ENCODE assay signal across 12 mouse cellular contexts in genomic region chr14:121722774-121723173, GRCm38 (mm10).
DNase-seq lines count a peak whose midpoint lies in the region; ATAC-seq and TF ChIP-seq lines count a peak whose summit lies in the region.
"Had no signal": no experiment of that assay in that cellular context is flagged by ENCODE, and none has a peak within 500 bp of the region (broad histone marks: within the 10 kb centered on the region; RNA-seq: fewer than 3 reads in every experiment).

No protein-coding gene starts in this region.

- no peaks in the 10 kb centered on the region for H3K36me3 ChIP-seq in heart, embryonic 14.5 days (ENCODE audit: control insufficient read depth, insufficient read depth, low read length)
- no peaks in the 10 kb centered on the region for H3K36me3 ChIP-seq in heart, adult 2 months (ENCODE audit: control insufficient read depth, insufficient read depth, low read length)
- H3K36me3 ChIP-seq in intestine, embryonic 16.5 days (ENCODE audit: control insufficient read depth, insufficient read depth, low read length), result no peaks in the 10 kb centered on the region; the same call in 1 of the 2 replicates
- H3K36me3 ChIP-seq: embryonic facial prominence, embryonic 15.5 days; liver, embryonic 15.5 days had no signal

- no peak overlapping the region for H3K27ac ChIP-seq in heart, embryonic 14.5 days (replicated peaks in 1 of 2; ENCODE audit: control insufficient read depth in 1 of 2, insufficient read depth in 1 of 2, low read depth in 2 of 2, low read length in 2 of 2)
- H3K27ac ChIP-seq in heart, adult 2 months, result no peak overlapping the region
- no peak overlapping the region for H3K27ac ChIP-seq in intestine, embryonic 16.5 days (ENCODE audit: low read length)
- H3K27ac ChIP-seq: embryonic facial prominence, embryonic 15.5 days; liver, embryonic 15.5 days had no signal

- intact Hi-C loops in heart, adult 2 months (cut with DNase I), result no loop called here

- peaks cover 10% of the 10 kb centered on the region for H3K27me3 ChIP-seq in heart, embryonic 14.5 days (ENCODE audit: control insufficient read depth, insufficient read depth, low read length)
- H3K27me3 ChIP-seq in heart, adult 2 months (ENCODE audit: control insufficient read depth, insufficient read depth, low read length), result no peaks in the 10 kb centered on the region
- no peaks in the 10 kb centered on the region for H3K27me3 ChIP-seq in intestine, embryonic 16.5 days (replicated peaks; ENCODE audit: control insufficient read depth, insufficient read depth, low read length)
- H3K27me3 ChIP-seq: embryonic facial prominence, embryonic 15.5 days; liver, embryonic 15.5 days had no signal

- ATAC-seq in heart, embryonic 14.5 days (ENCODE audit: insufficient number of reproducible peaks, insufficient read depth, low FRiP score, low read depth), result no peak
- ATAC-seq in intestine, embryonic 16.5 days, result peak; percentile 18; the same call in 1 of the 2 replicates

- no peak for DNase-seq in heart, adult 2 months
- DNase-seq in retina, postnatal 1 day, result peak; percentile 21
- no peak for DNase-seq in retina, embryonic 14.5 days (ENCODE audit: low spot score)
- no peak for DNase-seq in embryo, embryonic 10 days (ENCODE audit: low spot score)
- no peak for DNase-seq in ovary, postnatal 36 days (ENCODE audit: low spot score)
- DNase-seq: cerebellum, postnatal 10 days; kidney, postnatal 10 days; thymus, postnatal 14 days had no signal

- no peak for TF ChIP-seq CTCF in heart, adult 2 months (IDR thresholded peaks at IDR 0.05)

- H3K79me2 ChIP-seq in heart, adult 2 months (replicated peaks; ENCODE audit: control insufficient read depth, insufficient read depth, low read length), result 0 out of 2 replicates have a peak, but pooled peaks cover 1% of the 10 kb centered on the region

- WGBS in heart, embryonic 14.5 days, result 12% methylated on average over 8 of the region's 8 CpGs
- WGBS in heart, adult 2 months, result 37% methylated on average over 8 of the region's 8 CpGs
- WGBS in intestine, embryonic 16.5 days, result 31% methylated on average over 8 of the region's 8 CpGs

- H3K4me2 ChIP-seq in heart, embryonic 14.5 days (ENCODE audit: low read length), result 0 out of 2 replicates have a peak overlapping the region, but pooled peaks have one; percentile 25
- no peak overlapping the region for H3K4me2 ChIP-seq in intestine, embryonic 16.5 days (ENCODE audit: low read depth, low read length)
- H3K4me2 ChIP-seq: embryonic facial prominence, embryonic 15.5 days; liver, embryonic 15.5 days had no signal

- 0 out of 2 replicates have a peak, but pooled peaks cover 5% of the 10 kb centered on the region for H3K9me3 ChIP-seq in heart, embryonic 14.5 days (ENCODE audit: control insufficient read depth, low read length)
- H3K9me3 ChIP-seq in intestine, embryonic 16.5 days (ENCODE audit: control insufficient read depth, low read length), result no peaks in the 10 kb centered on the region
- H3K9me3 ChIP-seq: embryonic facial prominence, embryonic 15.5 days; liver, embryonic 15.5 days had no signal

- peaks cover 14 to 23% of the 10 kb centered on the region in 2 experiments for H3K4me1 ChIP-seq in heart, embryonic 14.5 days (ENCODE audit: control insufficient read depth in 2 of 2, insufficient read depth in 2 of 2, low read length in 2 of 2)
- peaks cover 7% of the 10 kb centered on the region for H3K4me1 ChIP-seq in heart, adult 2 months (ENCODE audit: control insufficient read depth, insufficient read depth, low read length)
- H3K4me1 ChIP-seq in intestine, embryonic 16.5 days (ENCODE audit: control insufficient read depth, insufficient read depth, low read length), result peaks cover 5% of the 10 kb centered on the region; the same call in 1 of the 2 replicates

- no peak overlapping the region for H3K4me3 ChIP-seq in heart, embryonic 14.5 days (ENCODE audit: control insufficient read depth in 1 of 2, insufficient read depth in 1 of 2, low read depth in 1 of 2, low read length in 2 of 2)
- H3K4me3 ChIP-seq in heart, adult 2 months, result no peak overlapping the region
- H3K4me3 ChIP-seq in intestine, embryonic 16.5 days (ENCODE audit: low read length), result no peak overlapping the region
- H3K4me3 ChIP-seq: embryonic facial prominence, embryonic 15.5 days; liver, embryonic 15.5 days had no signal

- no peak overlapping the region for H3K9ac ChIP-seq in heart, embryonic 14.5 days (ENCODE audit: low read length)
- no peak overlapping the region for H3K9ac ChIP-seq in heart, adult 2 months (ENCODE audit: low read depth, low read length)
- no peak overlapping the region for H3K9ac ChIP-seq in intestine, embryonic 16.5 days (ENCODE audit: low read depth, low read length)
- H3K9ac ChIP-seq: embryonic facial prominence, embryonic 15.5 days; liver, embryonic 15.5 days had no signal

- no peak for TF ChIP-seq POLR2A in heart, adult 2 months (IDR thresholded peaks at IDR 0.05; ENCODE audit: insufficient read depth, low read depth, low read length)

- TF ChIP-seq EP300 in heart, adult 2 months (IDR thresholded peaks at IDR 0.05; ENCODE audit: insufficient read depth, low read depth, low read length), result no peak
